Mouse (Mus musculus) v-Abl transformed pro-B cells (cell line): ENCODE results near the gene En2.

Source experiments
- in situ Hi-C, 2 experiments: fragments of 400-800 bp; cut with MboI; formaldehyde crosslinking; loops; one replicate each; pipeline ENCODE4 v1.15.1; 2025; ENCODE audit not compliant: unreplicated experiment in 2 of 2

The En2 gene

GRCm38 (mm10) chr5:28165358-28166255 is at the start of gene En2:
TSS of gene En2 (plus strand) at chr5:28165694.
- in situ Hi-C loops: no loop called here

GRCm38 (mm10) chr5:28117251-28117880 is 48.1 kb upstream of the En2 start:
- in situ Hi-C loops: loop anchor here in 1 of 2 experiments (25.0 kb wide), 1 partner anchor 1170 kb away; no protein-coding TSS in a partner anchor

GRCm38 (mm10) chr5:28117882-28118530 is 47.5 kb upstream of the En2 start:
- in situ Hi-C loops: loop anchor here in 1 of 2 experiments (25.0 kb wide), 1 partner anchor 1169 kb away; no protein-coding TSS in a partner anchor

GRCm38 (mm10) chr5:28118531-28118925 is 47.0 kb upstream of the En2 start:
- in situ Hi-C loops: loop anchor here in 1 of 2 experiments (25.0 kb wide), 1 partner anchor 1169 kb away; no protein-coding TSS in a partner anchor

- in situ Hi-C loops: loop anchor here in 1 of 2 experiments (25.0 kb wide), 1 partner anchor 1168 kb away; no protein-coding TSS in a partner anchor
Measured at GRCm38 (mm10) chr5:28119576-28119975, 45.9 kb upstream of the En2 start.

- in situ Hi-C loops: loop anchor here (5.0 to 25.0 kb wide), 3 partner anchors 165 to 1165 kb away; no protein-coding TSS in a partner anchor
Measured at GRCm38 (mm10) chr5:28122491-28123454, 42.7 kb upstream of the En2 start.

GRCm38 (mm10) chr5:28123455-28123825 is 42.1 kb upstream of the En2 start:
- in situ Hi-C loops: loop anchor here (5.0 to 25.0 kb wide), 3 partner anchors 164 to 1164 kb away; no protein-coding TSS in a partner anchor

GRCm38 (mm10) chr5:28124321-28125230 is 40.9 kb upstream of the En2 start:
- in situ Hi-C loops: loop anchor here (5.0 to 25.0 kb wide), 3 partner anchors 163 to 1163 kb away; no protein-coding TSS in a partner anchor

GRCm38 (mm10) chr5:28128851-28129250 is 36.6 kb upstream of the En2 start:
- in situ Hi-C loops: loop anchor here in 1 of 2 experiments (25.0 kb wide), 1 partner anchor 1158 kb away; no protein-coding TSS in a partner anchor

- in situ Hi-C loops: loop anchor here in 1 of 2 experiments (25.0 kb wide), 1 partner anchor 1155 kb away; no protein-coding TSS in a partner anchor
Measured at GRCm38 (mm10) chr5:28132231-28132630, 33.3 kb upstream of the En2 start.

- in situ Hi-C loops: loop anchor here in 1 of 2 experiments (25.0 kb wide), 1 partner anchor 1151 kb away; no protein-coding TSS in a partner anchor
Measured at GRCm38 (mm10) chr5:28136438-28136837, 29.1 kb upstream of the En2 start.

GRCm38 (mm10) chr5:28144555-28144954 is 20.9 kb upstream of the En2 start:
- in situ Hi-C loops: loop anchor here in 1 of 2 experiments (25.0 kb wide), 1 partner anchor 1143 kb away; no protein-coding TSS in a partner anchor

- in situ Hi-C loops: loop anchor here in 1 of 2 experiments (25.0 kb wide), 1 partner anchor 1141 kb away; no protein-coding TSS in a partner anchor
Measured at GRCm38 (mm10) chr5:28146018-28146417, 19.5 kb upstream of the En2 start.

- in situ Hi-C loops: loop anchor here in 1 of 2 experiments (25.0 kb wide), 1 partner anchor 1139 kb away; no protein-coding TSS in a partner anchor
Measured at GRCm38 (mm10) chr5:28148473-28148872, 17.0 kb upstream of the En2 start.

- in situ Hi-C loops: loop anchor here in 1 of 2 experiments (25.0 kb wide), 1 partner anchor 1138 kb away; no protein-coding TSS in a partner anchor
Measured at GRCm38 (mm10) chr5:28149436-28149835, 16.1 kb upstream of the En2 start.

- in situ Hi-C loops: no loop called here
Measured at GRCm38 (mm10) chr5:28157044-28157730, 8.3 kb upstream of the En2 start.

GRCm38 (mm10) chr5:28157781-28158180 is 7.7 kb upstream of the En2 start:
- in situ Hi-C loops: no loop called here
